Mouse (Mus musculus): ENCODE data around the gene Dgkh.
A peak's percentile ranks its signal among the peaks of the same experiment; 100 is the strongest.

DNA sequence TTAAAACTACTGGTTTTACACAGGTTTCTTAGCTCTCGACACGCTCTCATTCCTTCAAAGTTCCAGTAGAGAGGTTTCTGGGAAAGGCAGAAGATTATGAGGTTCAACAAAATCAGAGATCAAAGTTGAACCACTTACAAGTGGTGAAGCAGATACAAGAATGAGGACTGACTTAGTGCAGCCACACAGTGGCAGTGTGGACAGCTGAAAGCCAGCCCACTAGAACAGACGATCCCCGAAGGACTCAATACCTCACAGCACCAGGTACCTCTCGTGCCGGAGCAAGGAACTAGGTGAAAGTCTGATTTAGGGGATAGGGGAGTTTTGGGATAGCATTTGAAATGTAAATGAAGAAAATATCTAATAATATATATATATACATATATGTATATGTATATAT lies 56.1 kb downstream of the Dgkh start:
- peak; percentile 11; the same call in 1 of the 2 replicates for TF ChIP-seq CTCF (IDR thresholded peaks at IDR 0.05; ENCODE audit: extremely low read depth, insufficient read depth, insufficient read length, insufficient replicate concordance)
- no peak for TF ChIP-seq POLR2A (IDR thresholded peaks at IDR 0.05; ENCODE audit: low read depth, low read length)

All from spleen, adult 2 months (tissue).